Mouse (Mus musculus): ENCODE results near the gene Kctd14. TPM values are rescaled to one million over a fixed set of nuclear protein-coding genes. Genes with fewer than 3 reads are reported as not detected.
"Not testable (repeated sequence)": the region's sequence is repeated elsewhere in the genome, so short reads cannot be mapped to it uniquely, and the experiment has no call there.

The Kctd14 gene
- total RNA-seq (2021), result under 1 TPM in 1 of 2 experiments, not detected in 1; 0.28 TPM
- long read RNA-seq, experiment 1, result 0 reads
- long read RNA-seq, experiment 2, result 0 reads

- not testable (repeated sequence) for DNase-seq
Measured at GRCm38 (mm10) chr7:97451023-97451422, at the start of gene Kctd14. Gene Kctd14 (plus strand): TSS chr7:97451323.

GRCm38 (mm10) chr7:97407145-97407544 lies 44.0 kb upstream of the Kctd14 start:
- no peak for DNase-seq

GRCm38 (mm10) chr7:97411106-97411505 lies 40.0 kb upstream of the Kctd14 start:
- no peak for DNase-seq

- DNase-seq, result no peak
Measured at GRCm38 (mm10) chr7:97411575-97411974, 39.5 kb upstream of the Kctd14 start.

- no peak for DNase-seq
Measured at GRCm38 (mm10) chr7:97413981-97414380, 37.1 kb upstream of the Kctd14 start.

GRCm38 (mm10) chr7:97414426-97414825 lies 36.7 kb upstream of the Kctd14 start:
- DNase-seq, result no peak

- DNase-seq, result no peak
Measured at GRCm38 (mm10) chr7:97414915-97415687, 36.0 kb upstream of the Kctd14 start.

- DNase-seq, result no peak
Measured at GRCm38 (mm10) chr7:97416473-97416872, 34.6 kb upstream of the Kctd14 start.

- peak; percentile 82 for DNase-seq
Measured at GRCm38 (mm10) chr7:97416906-97417777, 34.0 kb upstream of the Kctd14 start, which contains the start of gene Thrsp. Gene Thrsp (minus strand): TSS chr7:97417730.

GRCm38 (mm10) chr7:97418717-97419116 lies 32.4 kb upstream of the Kctd14 start:
- peak; percentile 57 for DNase-seq

GRCm38 (mm10) chr7:97419163-97419562 lies 32.0 kb upstream of the Kctd14 start:
- DNase-seq, result no peak

GRCm38 (mm10) chr7:97420406-97420805 lies 30.7 kb upstream of the Kctd14 start:
- DNase-seq, result no peak

- peak; percentile 31 for DNase-seq
Measured at GRCm38 (mm10) chr7:97420958-97421651, 30.0 kb upstream of the Kctd14 start.

- no peak for DNase-seq
Measured at GRCm38 (mm10) chr7:97423754-97424153, 27.4 kb upstream of the Kctd14 start.

GRCm38 (mm10) chr7:97424621-97425245 lies 26.4 kb upstream of the Kctd14 start:
- DNase-seq, result peak; percentile 80

GRCm38 (mm10) chr7:97426566-97426965 lies 24.6 kb upstream of the Kctd14 start:
- DNase-seq, result no peak

- DNase-seq, result no peak
Measured at GRCm38 (mm10) chr7:97427296-97427695, 23.8 kb upstream of the Kctd14 start.

GRCm38 (mm10) chr7:97427778-97428420 lies 23.2 kb upstream of the Kctd14 start:
- DNase-seq, result peak; percentile 40

GRCm38 (mm10) chr7:97429705-97430104 lies 21.4 kb upstream of the Kctd14 start:
- no peak for DNase-seq

GRCm38 (mm10) chr7:97433517-97433916 lies 17.6 kb upstream of the Kctd14 start:
- DNase-seq, result not testable (repeated sequence)

GRCm38 (mm10) chr7:97434517-97434916 lies 16.6 kb upstream of the Kctd14 start:
- DNase-seq, result no peak

All from gastrocnemius, postnatal 25 days (tissue).